Mouse (Mus musculus): ENCODE measurements around the gene Wap. TPM values are rescaled to one million over a fixed set of nuclear protein-coding genes. Genes with fewer than 3 reads are reported as not detected.

Gene Wap
- polyA plus RNA-seq, 1 experiment = not detected

- no peak overlapping the region for H3K4me2 ChIP-seq (ENCODE audit: low read depth)
- TF ChIP-seq CEBPB (IDR thresholded peaks at IDR 0.05; ENCODE audit: insufficient read depth, poor library complexity, severe bottlenecking) (no peak), POLR2AphosphoS2 (IDR thresholded peaks at IDR 0.05; ENCODE audit: insufficient read length, low read depth) (peak; percentile 35)
These were observed 22.9 kb downstream of the Wap start for GRCm38 (mm10) chr11:6615250-6616205.

GRCm38 (mm10) chr11:6605491-6606399 lies 32.7 kb downstream of the Wap start, which contains the start of gene Nacad:
TSS of gene Nacad (minus strand) at chr11:6606053.
- H3K4me3 ChIP-seq = no peak within 1 kb of the TSS
- H3K79me2 ChIP-seq (ENCODE audit: control insufficient read depth, insufficient read depth) = no peaks in the 10 kb centered on the region
- peaks cover 4% of the 10 kb centered on the region for H3K36me3 ChIP-seq (ENCODE audit: control insufficient read depth, insufficient read depth)
- no peak within 1 kb of the TSS for H3ac ChIP-seq (ENCODE audit: control insufficient read depth, insufficient read length)
- no peaks in the 10 kb centered on the region for H3K27me3 ChIP-seq (ENCODE audit: control insufficient read depth, insufficient read depth, insufficient read length)
- H3K4me2 ChIP-seq (ENCODE audit: low read depth) = peak within 1 kb of the TSS; percentile 52
- peak; percentile 22 for TF ChIP-seq POLR2A (IDR thresholded peaks at IDR 0.05; ENCODE audit: insufficient read length, low read depth)
- no peak for TF ChIP-seq TCF3 (IDR thresholded peaks at IDR 0.05; ENCODE audit: insufficient read length, low read depth)

More at GRCm38 (mm10) chr11:6615250-6616205, 22.9 kb downstream of the Wap start:
- H3ac ChIP-seq (ENCODE audit: control insufficient read depth, insufficient read length) = no peak overlapping the region
- H3K27me3 ChIP-seq (ENCODE audit: control insufficient read depth, insufficient read depth, insufficient read length) = no peaks in the 10 kb centered on the region
- no peak overlapping the region for H3K4me3 ChIP-seq
- H3K36me3 ChIP-seq (ENCODE audit: control insufficient read depth, insufficient read depth) = peaks cover 49% of the 10 kb centered on the region
- no peaks in the 10 kb centered on the region for H3K79me2 ChIP-seq (ENCODE audit: control insufficient read depth, insufficient read depth)

- no peak overlapping the region for H3ac ChIP-seq (ENCODE audit: control insufficient read depth, insufficient read length)
- peak overlapping the region; percentile 16 for H3K4me2 ChIP-seq (ENCODE audit: low read depth)
- no peaks in the 10 kb centered on the region for H3K79me2 ChIP-seq (ENCODE audit: control insufficient read depth, insufficient read depth)
- no peak overlapping the region for H3K4me3 ChIP-seq
- TF ChIP-seq E2F4 (IDR thresholded peaks at IDR 0.05; ENCODE audit: insufficient read depth) = no peak
- no peak for TF ChIP-seq MYOG (IDR thresholded peaks at IDR 0.05; ENCODE audit: control insufficient read depth in 1 of 3, insufficient read depth in 1 of 3, insufficient read length in 2 of 3, low read depth in 2 of 3)
- TF ChIP-seq USF1 (IDR thresholded peaks at IDR 0.05; ENCODE audit: low read depth) = no peak
- TF ChIP-seq MAX (IDR thresholded peaks at IDR 0.05; ENCODE audit: low read depth) = no peak
- TF ChIP-seq MYOD1 (IDR thresholded peaks at IDR 0.05; ENCODE audit: control insufficient read depth in 1 of 3, insufficient read length in 2 of 3, low read depth in 2 of 3) = no peak
- TF ChIP-seq TCF3 (IDR thresholded peaks at IDR 0.05; ENCODE audit: insufficient read length, low read depth) = no peak
- TF ChIP-seq SRF (IDR thresholded peaks at IDR 0.05; ENCODE audit: control insufficient read depth, insufficient read length, low read depth) = no peak
- no peak for TF ChIP-seq POLR2A (IDR thresholded peaks at IDR 0.05; ENCODE audit: insufficient read length, low read depth)
- no peak for TF ChIP-seq REST (IDR thresholded peaks at IDR 0.05; ENCODE audit: insufficient read depth, insufficient read length)
- TF ChIP-seq TCF12 (IDR thresholded peaks at IDR 0.05; ENCODE audit: insufficient read depth, poor library complexity, severe bottlenecking) = no peak
- no peak for TF ChIP-seq CEBPB (IDR thresholded peaks at IDR 0.05; ENCODE audit: insufficient read depth, poor library complexity, severe bottlenecking)
- TF ChIP-seq POLR2AphosphoS2 (IDR thresholded peaks at IDR 0.05; ENCODE audit: insufficient read length, low read depth) = no peak
- no peaks in the 10 kb centered on the region for H3K27me3 ChIP-seq (ENCODE audit: control insufficient read depth, insufficient read depth, insufficient read length)
- H3K36me3 ChIP-seq (ENCODE audit: control insufficient read depth, insufficient read depth) = no peaks in the 10 kb centered on the region
These were observed 33.4 kb downstream of the Wap start for GRCm38 (mm10) chr11:6605021-6605481.

GRCm38 (mm10) chr11:6604604-6604936 lies 33.9 kb downstream of the Wap start:
- Histone ChIP-seq H3ac (ENCODE audit: control insufficient read depth, insufficient read length) (no peak overlapping the region), H3K4me3 (no peak overlapping the region), H3K36me3 (ENCODE audit: control insufficient read depth, insufficient read depth) (no peaks in the 10 kb centered on the region), H3K79me2 (ENCODE audit: control insufficient read depth, insufficient read depth) (no peaks in the 10 kb centered on the region), H3K27me3 (ENCODE audit: control insufficient read depth, insufficient read depth, insufficient read length) (no peaks in the 10 kb centered on the region), H3K4me2 (ENCODE audit: low read depth) (peak overlapping the region; percentile 16)
- TF ChIP-seq MAX (IDR thresholded peaks at IDR 0.05; ENCODE audit: low read depth) = no peak
- no peak for TF ChIP-seq POLR2AphosphoS2 (IDR thresholded peaks at IDR 0.05; ENCODE audit: insufficient read length, low read depth)
- TF ChIP-seq SRF (IDR thresholded peaks at IDR 0.05; ENCODE audit: control insufficient read depth, insufficient read length, low read depth) = no peak
- TF ChIP-seq TCF3 (IDR thresholded peaks at IDR 0.05; ENCODE audit: insufficient read length, low read depth) = no peak
- TF ChIP-seq USF1 (IDR thresholded peaks at IDR 0.05; ENCODE audit: low read depth) = no peak
- TF ChIP-seq CEBPB (IDR thresholded peaks at IDR 0.05; ENCODE audit: insufficient read depth, poor library complexity, severe bottlenecking) = no peak
- TF ChIP-seq MYOG (IDR thresholded peaks at IDR 0.05; ENCODE audit: control insufficient read depth in 1 of 3, insufficient read depth in 1 of 3, insufficient read length in 2 of 3, low read depth in 2 of 3) = no peak
- TF ChIP-seq MYOD1 (IDR thresholded peaks at IDR 0.05; ENCODE audit: control insufficient read depth in 1 of 3, insufficient read length in 2 of 3, low read depth in 2 of 3) = no peak
- TF ChIP-seq TCF12 (IDR thresholded peaks at IDR 0.05; ENCODE audit: insufficient read depth, poor library complexity, severe bottlenecking) = no peak
- TF ChIP-seq REST (IDR thresholded peaks at IDR 0.05; ENCODE audit: insufficient read depth, insufficient read length) = no peak
- no peak for TF ChIP-seq POLR2A (IDR thresholded peaks at IDR 0.05; ENCODE audit: insufficient read length, low read depth)
- no peak for TF ChIP-seq E2F4 (IDR thresholded peaks at IDR 0.05; ENCODE audit: insufficient read depth)
